Mouse (Mus musculus) forebrain, embryonic 13.5 days (tissue): ENCODE results near the gene Cbr2. TPM values are rescaled to one million over a fixed set of nuclear protein-coding genes. Genes with fewer than 3 reads are reported as not detected.

Experiments
- ATAC-seq: fragments of 200-750 bp; cut with Nextera tagmentation; 2 replicates; pipeline ENCODE4 v1.8.0; 2017
- H3K27ac ChIP-seq: fragments of 300-500 bp; sonication (generic); 2 replicates; pipeline ENCODE4 v1.5.1; 2015; ENCODE audit warnings: inconsistent platforms, mild to moderate bottlenecking, moderate library complexity
- H3K27me3 ChIP-seq: fragments of 300-500 bp; sonication (generic); 2 replicates; pipeline ENCODE4 v1.6.1; 2015; ENCODE audit warnings: mild to moderate bottlenecking, inconsistent platforms
- H3K36me3 ChIP-seq: fragments of 300-500 bp; sonication (generic); 2 replicates; pipeline ENCODE4 v1.6.1; 2015; ENCODE audit warnings: mild to moderate bottlenecking, inconsistent platforms; ENCODE audit not compliant: poor library complexity, severe bottlenecking
- H3K4me1 ChIP-seq: fragments of 300-500 bp; sonication (generic); 2 replicates; pipeline ENCODE4 v1.6.1; 2015; ENCODE audit warnings: inconsistent platforms
- H3K4me2 ChIP-seq: fragments of 300-500 bp; sonication (generic); 2 replicates; pipeline ENCODE4 v1.6.1; 2015; ENCODE audit warnings: inconsistent platforms, mild to moderate bottlenecking, moderate library complexity
- H3K4me3 ChIP-seq: fragments of 300-500 bp; sonication (generic); 2 replicates; pipeline ENCODE4 v1.5.1; 2015; ENCODE audit warnings: mild to moderate bottlenecking, inconsistent platforms
- H3K9ac ChIP-seq: fragments of 300-500 bp; sonication (generic); 2 replicates; pipeline ENCODE4 v1.6.1; 2015; ENCODE audit warnings: mild to moderate bottlenecking, inconsistent platforms
- H3K9me3 ChIP-seq: fragments of 300-500 bp; sonication (generic); replicated peaks from 2 replicates; pipeline ENCODE4 v1.6.1; 2016; ENCODE audit warnings: inconsistent platforms
- WGBS: fragments of 180-500 bp; shearing (Covaris S2); methylation state at CpG from one replicate; pipeline ENCODE4 v1.1.7; 2015; 5-methylcytosine and 5-hydroxymethylcytosine counted together
- polyA plus RNA-seq: library from polyadenylated mRNA; unstranded; fragments of >200 nt; fragmentation: Nextera tagmentation; extraction: Ambion mirVana; gene quantifications from 2 replicates; pipeline ENCODE4 v1.2.1, GENCODE M21; 2015

Gene Cbr2
- polyA plus RNA-seq, 1 experiment from 2014 or later: not detected

DNA sequence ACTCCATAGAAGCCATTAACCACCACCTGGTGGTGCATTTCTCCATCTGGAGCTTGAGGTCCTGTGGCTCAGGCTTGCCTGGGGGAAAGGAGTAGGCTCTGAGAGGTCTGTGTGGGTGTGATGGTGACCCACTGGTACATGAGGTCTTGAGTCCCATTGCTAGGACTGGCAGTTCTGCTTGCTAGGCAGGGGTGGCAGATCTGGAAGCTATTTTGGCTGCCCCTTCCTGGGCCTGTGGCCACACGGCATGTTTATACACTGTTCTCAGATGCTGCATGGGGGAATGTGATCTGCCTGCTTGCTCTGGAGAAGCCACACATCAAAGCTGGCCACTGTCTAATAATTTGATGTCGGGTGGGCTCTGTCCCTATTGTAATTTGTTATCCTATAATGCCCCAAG, 47.8 kb downstream of the Cbr2 start:
- Histone ChIP-seq H3K4me1 (no peaks in the 10 kb centered on the region), H3K9me3 (no peaks in the 10 kb centered on the region), H3K9ac (no peak overlapping the region), H3K4me3 (no peak overlapping the region), H3K27ac (no peak overlapping the region), H3K4me2 (no peak overlapping the region), H3K27me3 (no peaks in the 10 kb centered on the region), H3K36me3 (peaks cover 68% of the 10 kb centered on the region)
- 96% methylated on average over 2 of the region's 2 CpGs for WGBS
- ATAC-seq: no peak

DNA sequence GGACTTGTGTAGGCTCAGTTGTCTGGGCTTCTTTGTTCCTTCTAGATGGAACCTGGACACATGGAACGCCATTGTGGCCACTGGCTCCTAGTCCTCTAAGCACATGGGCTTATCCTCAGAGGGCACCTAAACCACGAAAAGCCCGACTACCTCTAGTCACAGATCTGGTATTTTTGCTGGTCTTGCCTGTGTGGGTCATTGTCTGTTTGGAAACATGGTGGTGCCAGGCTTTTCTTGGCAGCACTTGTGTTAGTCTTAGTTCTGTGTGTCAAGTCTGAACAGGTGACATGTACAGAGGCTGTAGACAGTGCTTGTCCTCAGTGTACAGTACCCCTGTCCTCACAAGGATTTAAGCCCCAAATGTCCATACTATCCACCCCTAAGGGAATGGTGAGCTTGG, 48.4 kb downstream of the Cbr2 start:
- Histone ChIP-seq H3K27me3 (no peaks in the 10 kb centered on the region), H3K4me3 (no peak overlapping the region), H3K4me2 (no peak overlapping the region), H3K27ac (no peak overlapping the region), H3K9me3 (no peaks in the 10 kb centered on the region), H3K4me1 (no peaks in the 10 kb centered on the region), H3K36me3 (peaks cover 68% of the 10 kb centered on the region), H3K9ac (no peak overlapping the region)
- 89% methylated on average over 3 of the region's 3 CpGs for WGBS
- no peak for ATAC-seq

DNA sequence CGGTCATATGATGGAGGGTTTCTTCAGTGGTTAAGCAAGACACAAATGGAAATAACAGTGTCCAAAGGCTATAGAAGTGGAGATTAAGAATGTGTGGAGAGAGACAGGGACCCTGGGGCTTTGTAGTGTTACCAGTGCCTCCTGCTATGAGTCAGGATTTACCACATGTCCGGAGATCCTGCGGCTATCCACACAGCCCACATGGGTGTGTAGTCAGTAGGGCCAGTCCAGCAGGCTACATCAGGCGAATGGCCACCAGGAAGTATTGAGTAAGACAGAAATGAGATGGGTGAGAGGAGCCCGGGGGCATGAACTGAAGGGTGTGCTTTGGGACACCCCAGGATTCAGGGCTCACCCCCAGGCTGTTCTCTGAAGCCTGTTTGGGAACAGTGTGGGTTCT, 49.2 kb downstream of the Cbr2 start:
- 97% methylated on average over 5 of the region's 5 CpGs for WGBS
- Histone ChIP-seq H3K4me1 (no peaks in the 10 kb centered on the region), H3K4me2 (no peak overlapping the region), H3K9me3 (no peaks in the 10 kb centered on the region), H3K4me3 (no peak overlapping the region), H3K9ac (no peak overlapping the region), H3K36me3 (peaks cover 68% of the 10 kb centered on the region), H3K27ac (no peak overlapping the region), H3K27me3 (no peaks in the 10 kb centered on the region)
- ATAC-seq: no peak

DNA sequence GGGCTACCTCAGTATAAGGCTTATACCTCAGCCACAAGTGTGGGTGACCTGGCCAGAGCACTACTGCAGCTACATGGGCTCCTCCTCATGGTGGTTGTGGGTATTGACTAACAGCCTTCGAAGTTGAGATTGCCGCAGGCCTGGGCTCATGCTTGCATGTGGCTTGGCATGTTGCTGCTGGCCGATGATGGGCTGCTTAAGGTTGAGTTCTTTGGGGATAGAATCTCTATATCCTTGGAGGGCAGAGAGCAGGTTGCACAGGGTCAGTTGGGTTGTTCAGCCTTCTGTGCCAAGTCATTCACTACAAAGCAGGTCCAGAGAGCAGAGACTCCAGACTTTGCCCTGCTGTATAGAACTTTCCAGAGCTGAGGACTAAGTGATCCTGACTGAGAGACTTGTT, 52.0 kb downstream of the Cbr2 start:
- ATAC-seq: no peak
- WGBS: 79% methylated on average over 3 of the region's 3 CpGs
- Histone ChIP-seq H3K27me3 (no peaks in the 10 kb centered on the region), H3K27ac (no peak overlapping the region), H3K9ac (no peak overlapping the region), H3K4me1 (no peaks in the 10 kb centered on the region), H3K4me2 (no peak overlapping the region), H3K36me3 (peaks cover 61% of the 10 kb centered on the region), H3K4me3 (no peak overlapping the region), H3K9me3 (no peaks in the 10 kb centered on the region)

Other genes with a start within 250 kb of the Cbr2 start
- 127 TPM in 2 replicates for gene Mrpl12, start 247.5 kb downstream of the Cbr2 start, polyA plus RNA-seq
- gene Slc25a10, start 240.3 kb downstream of the Cbr2 start, polyA plus RNA-seq: 31.1 and 41.9 TPM in 2 replicates
- gene Gcgr, start 201.4 kb downstream of the Cbr2 start, polyA plus RNA-seq: 0.08 and 0.21 TPM in 2 replicates
- 228 and 240 TPM in 2 replicates for gene Mcrip1, start 182.4 kb downstream of the Cbr2 start, polyA plus RNA-seq
- not detected in 2 replicates for gene Ppp1r27, start 181.0 kb downstream of the Cbr2 start, polyA plus RNA-seq
- 253 and 286 TPM in 2 replicates for gene P4hb, start 158.9 kb downstream of the Cbr2 start, polyA plus RNA-seq
- 462 and 508 TPM in 2 replicates for gene Arhgdia, start 150.5 kb downstream of the Cbr2 start, polyA plus RNA-seq
- gene Alyref, start 133.7 kb downstream of the Cbr2 start, polyA plus RNA-seq: 420 and 488 TPM in 2 replicates
- gene Anapc11, start 133.7 kb downstream of the Cbr2 start, polyA plus RNA-seq: 204 and 211 TPM in 2 replicates
- gene Npb, start 123.6 kb downstream of the Cbr2 start, polyA plus RNA-seq: 0.50 TPM in 1 of 2 replicates, not detected in the other
- 140 and 159 TPM in 2 replicates for gene Pcyt2, start 114.2 kb downstream of the Cbr2 start, polyA plus RNA-seq
- gene Sirt7, start 106.9 kb downstream of the Cbr2 start, polyA plus RNA-seq: 42.7 and 43.1 TPM in 2 replicates
- gene Mafg, start 98.5 kb downstream of the Cbr2 start, polyA plus RNA-seq: 19.8 and 24.1 TPM in 2 replicates
- gene Pycr1, start 88.3 kb downstream of the Cbr2 start, polyA plus RNA-seq: 23.9 and 25.5 TPM in 2 replicates
- 0.25 and 0.81 TPM in 2 replicates for gene Myadml2, start 84.0 kb downstream of the Cbr2 start, polyA plus RNA-seq
- gene Notum, start 70.9 kb downstream of the Cbr2 start, polyA plus RNA-seq: 0.15 and 0.29 TPM in 2 replicates
- 142 and 151 TPM in 2 replicates for gene Aspscr1, start 59.1 kb downstream of the Cbr2 start, polyA plus RNA-seq
- gene Cenpx, start 18.4 kb downstream of the Cbr2 start, polyA plus RNA-seq: 127 TPM in 2 replicates
- 64.5 and 72.9 TPM in 2 replicates for gene Lrrc45, start 18.2 kb downstream of the Cbr2 start, polyA plus RNA-seq
- gene Rac3, start 10.6 kb downstream of the Cbr2 start, polyA plus RNA-seq: 83.0 and 105 TPM in 2 replicates
- gene Dcxr, start 4.8 kb downstream of the Cbr2 start, polyA plus RNA-seq: 7.8 and 9.5 TPM in 2 replicates
- 2.7 and 4.0 TPM in 2 replicates for gene Hmga1b, start 30.7 kb upstream of the Cbr2 start, polyA plus RNA-seq
- 58.4 and 63.1 TPM in 2 replicates for gene Rfng, start 52.1 kb upstream of the Cbr2 start, polyA plus RNA-seq
- gene Gps1, start 52.2 kb upstream of the Cbr2 start, polyA plus RNA-seq: 261 and 280 TPM in 2 replicates
- 58.6 and 67.7 TPM in 2 replicates for gene Dus1l, start 64.3 kb upstream of the Cbr2 start, polyA plus RNA-seq
- 61.4 and 79.4 TPM in 2 replicates for gene Fasn, start 92.4 kb upstream of the Cbr2 start, polyA plus RNA-seq
- 5.6 and 6.9 TPM in 2 replicates for gene Ccdc57, start 200.8 kb upstream of the Cbr2 start, polyA plus RNA-seq
- 15.7 and 18.7 TPM in 2 replicates for gene Slc16a3, start 216.4 kb upstream of the Cbr2 start, polyA plus RNA-seq